Mouse (Mus musculus) effector memory CD4-positive, alpha-beta T cell, adult 5 months (primary cell): ENCODE results near the gene Tmcc3. TPM values are rescaled to one million over a fixed set of nuclear protein-coding genes. Genes with fewer than 3 reads are reported as not detected.

Source experiments
- polyA plus RNA-seq: library from polyadenylated mRNA; unstranded; fragments of 100-300 nt; shearing (Covaris generic); gene quantifications from one replicate; pipeline ENCODE4 v1.2.1, GENCODE M21; 2017

The Tmcc3 gene
- 1.2 TPM for polyA plus RNA-seq

DNA sequence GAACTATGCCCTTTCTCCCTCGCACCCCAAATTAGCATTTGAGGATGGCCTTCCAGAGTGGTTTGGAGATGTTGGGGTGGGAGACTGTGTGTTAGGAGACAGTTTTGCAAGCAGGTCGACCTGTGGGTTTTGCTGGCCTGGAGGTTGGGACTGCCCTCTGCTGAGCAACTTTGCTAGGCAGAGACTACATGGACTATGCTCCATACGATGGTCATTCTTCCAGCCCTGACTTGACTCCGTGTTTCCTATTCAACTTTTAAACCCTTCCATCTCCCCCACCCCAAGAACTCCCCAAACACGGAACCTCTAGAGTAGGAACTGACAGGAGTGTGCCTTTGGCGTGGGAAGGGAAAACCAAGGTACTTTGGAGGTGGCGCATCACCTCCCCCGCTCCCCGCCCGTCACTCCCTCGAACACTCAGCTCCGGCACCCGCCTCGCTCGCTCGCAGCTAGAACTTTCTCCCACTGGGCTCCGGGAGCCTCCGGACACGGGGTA, at the start of gene Tmcc3:
Gene Tmcc3 (plus strand): TSS at position 439 of the 496 bp plus-strand sequence.

GRCm38 (mm10) chr10:94298471-94298870, 13.3 kb upstream of the Tmcc3 start, which contains the start of gene Gm4792:
Gene Gm4792 (minus strand): TSS chr10:94298703.

Other genes with a start within 250 kb of the Tmcc3 start
- 4.5 TPM for gene Nr2c1, start 163.9 kb upstream of the Tmcc3 start, polyA plus RNA-seq
- gene Ndufa12, start 113.2 kb upstream of the Tmcc3 start, polyA plus RNA-seq = 72.4 TPM
- gene Gm4792, start 13.2 kb upstream of the Tmcc3 start, polyA plus RNA-seq = not detected